Mouse (Mus musculus): ENCODE data around the gene Fgfr2. TPM values are rescaled to one million over a fixed set of nuclear protein-coding genes. Genes with fewer than 3 reads are reported as not detected.
A peak's percentile ranks its signal among the peaks of the same experiment; 100 is the strongest.

Gene Fgfr2
- polyA plus RNA-seq, 1 experiment from 2014 or later = 123 TPM

GRCm38 (mm10) chr7:132853361-132853760 is 269.8 kb downstream of the Fgfr2 start:
- Histone ChIP-seq H3K4me2 (replicated peaks) (no peak overlapping the region), H3K9ac (no peak overlapping the region), H3K4me3 (no peak overlapping the region), H3K27me3 (no peaks in the 10 kb centered on the region), H3K36me3 (peaks cover 23% of the 10 kb centered on the region), H3K4me1 (peaks cover 24% of the 10 kb centered on the region), H3K27ac (no peak overlapping the region), H3K9me3 (no peaks in the 10 kb centered on the region)
- ATAC-seq (ENCODE audit: low FRiP score, low read depth) = no peak
- 28% methylated on average over 6 of the region's 6 CpGs for WGBS

GRCm38 (mm10) chr7:132852173-132852844 is 270.8 kb downstream of the Fgfr2 start, which contains the start of gene Eef1akmt2:
TSS of gene Eef1akmt2 (minus strand) at chr7:132852673.
- Histone ChIP-seq H3K4me1 (peaks cover 24% of the 10 kb centered on the region), H3K27ac (peak within 1 kb of the TSS; percentile 96), H3K36me3 (peaks cover 33% of the 10 kb centered on the region), H3K4me3 (peak within 1 kb of the TSS; percentile 81), H3K9ac (peak within 1 kb of the TSS; percentile 93), H3K4me2 (replicated peaks) (peak within 1 kb of the TSS; percentile 69), H3K27me3 (no peaks in the 10 kb centered on the region), H3K9me3 (no peaks in the 10 kb centered on the region)
- under 1% methylated on average over 37 of the region's 37 CpGs for WGBS
- ATAC-seq (ENCODE audit: low FRiP score, low read depth) = peak; percentile 96

- Histone ChIP-seq H3K4me2 (replicated peaks) (no peak overlapping the region), H3K27ac (no peak overlapping the region), H3K4me1 (no peaks in the 10 kb centered on the region), H3K9me3 (no peaks in the 10 kb centered on the region), H3K36me3 (peaks cover 62% of the 10 kb centered on the region), H3K4me3 (no peak overlapping the region), H3K9ac (no peak overlapping the region), H3K27me3 (no peaks in the 10 kb centered on the region)
- ATAC-seq (ENCODE audit: low FRiP score, low read depth) = no peak
- 93% methylated on average over 3 of the region's 3 CpGs for WGBS
Observed at GRCm38 (mm10) chr7:132843152-132843551, 280.0 kb downstream of the Fgfr2 start.

DNA sequence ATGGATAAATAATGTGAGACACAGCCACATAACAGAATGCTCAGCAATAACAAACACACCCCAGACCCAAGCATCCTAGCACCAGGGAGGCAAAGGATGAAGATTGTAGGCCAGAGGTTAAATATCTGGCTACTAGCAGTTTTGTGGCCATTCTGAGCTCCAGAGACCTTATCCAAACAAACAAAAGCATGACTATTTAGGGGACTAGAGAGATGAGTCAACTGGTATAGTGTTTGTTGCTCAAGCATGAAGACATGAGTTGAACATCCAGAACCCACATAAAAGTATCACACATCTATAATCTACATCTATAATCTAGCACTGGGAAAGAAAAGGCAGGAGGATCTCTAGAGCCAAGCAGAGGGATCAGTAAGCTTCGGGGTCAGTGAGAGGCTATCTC is 280.7 kb downstream of the Fgfr2 start:
- Histone ChIP-seq H3K27ac (no peak overlapping the region), H3K4me1 (no peaks in the 10 kb centered on the region), H3K4me2 (replicated peaks) (no peak overlapping the region), H3K9ac (no peak overlapping the region), H3K27me3 (no peaks in the 10 kb centered on the region), H3K36me3 (peaks cover 56% of the 10 kb centered on the region), H3K4me3 (no peak overlapping the region), H3K9me3 (no peaks in the 10 kb centered on the region)
- ATAC-seq (ENCODE audit: low FRiP score, low read depth) = no peak
- WGBS = 96% methylated on average over 1 of the region's 1 CpGs

DNA sequence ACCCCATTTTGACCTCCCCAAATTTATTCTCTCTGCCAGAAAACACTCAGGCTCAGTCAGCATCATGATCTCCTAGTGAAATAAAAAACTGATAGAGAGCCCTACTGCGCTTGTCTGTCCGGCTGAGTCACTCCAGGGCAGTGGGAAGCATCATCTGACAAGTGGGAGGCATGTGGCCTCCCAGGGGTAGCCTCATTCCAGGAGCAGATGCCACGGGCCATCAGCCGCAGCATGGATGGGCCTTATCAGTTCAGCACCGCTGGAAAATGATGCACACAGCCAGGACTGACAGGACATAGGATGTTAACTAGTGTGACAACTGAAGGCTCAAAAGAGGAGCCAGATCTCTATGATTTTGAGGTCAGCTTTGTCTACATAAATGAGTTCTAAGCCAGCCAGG is 281.9 kb downstream of the Fgfr2 start:
- WGBS = 81% methylated on average over 5 of the region's 5 CpGs
- peaks cover 51% of the 10 kb centered on the region for H3K36me3 ChIP-seq
- ATAC-seq (ENCODE audit: low FRiP score, low read depth) = no peak
- no peak overlapping the region for H3K4me3 ChIP-seq
- H3K9ac ChIP-seq = no peak overlapping the region
- no peaks in the 10 kb centered on the region for H3K9me3 ChIP-seq
- no peak overlapping the region for H3K4me2 ChIP-seq (replicated peaks)
- no peak overlapping the region for H3K27ac ChIP-seq
- no peaks in the 10 kb centered on the region for H3K27me3 ChIP-seq
- no peaks in the 10 kb centered on the region for H3K4me1 ChIP-seq

- Histone ChIP-seq H3K4me3 (no peak overlapping the region), H3K36me3 (peaks cover 55% of the 10 kb centered on the region), H3K27ac (no peak overlapping the region), H3K4me1 (peaks cover 6% of the 10 kb centered on the region), H3K27me3 (no peaks in the 10 kb centered on the region), H3K9ac (no peak overlapping the region), H3K4me2 (replicated peaks) (no peak overlapping the region; the same call in 1 of the 2 replicates), H3K9me3 (no peaks in the 10 kb centered on the region)
- 21% methylated on average over 4 of the region's 4 CpGs for WGBS
- no peak for ATAC-seq (ENCODE audit: low FRiP score, low read depth)
Observed at GRCm38 (mm10) chr7:132830955-132831354, 292.2 kb downstream of the Fgfr2 start.

DNA sequence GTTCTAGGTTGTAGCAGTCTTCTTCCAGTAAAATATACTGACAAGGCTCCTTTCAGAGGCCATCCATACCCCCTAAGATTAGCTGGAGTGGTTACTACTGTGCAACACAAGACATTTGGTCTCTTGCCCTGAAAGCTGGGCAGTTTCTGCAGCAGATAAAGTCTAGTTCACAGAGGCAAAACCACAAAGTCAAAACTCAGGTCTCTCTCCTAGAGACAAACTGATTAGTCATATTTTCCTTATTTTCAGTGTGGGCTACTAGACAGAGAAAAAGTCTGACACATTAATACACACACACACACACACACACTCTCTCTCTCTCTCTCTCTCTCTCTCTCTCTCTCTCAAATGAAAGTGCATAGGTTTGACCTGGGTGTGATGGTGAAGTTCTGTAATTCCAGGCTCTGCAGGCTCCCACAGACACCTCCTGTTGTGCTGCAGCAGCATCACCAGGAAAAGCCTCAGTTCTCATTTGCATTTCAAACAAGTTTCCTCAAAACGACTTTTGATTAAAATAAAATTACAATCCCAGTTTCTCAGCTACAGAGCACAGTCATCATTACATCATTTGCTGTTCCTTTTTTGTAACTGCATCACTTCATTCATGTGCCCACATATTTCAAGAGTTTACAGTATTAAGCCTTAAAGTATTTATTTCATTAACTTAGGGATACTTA is 298.7 kb downstream of the Fgfr2 start:
- Histone ChIP-seq H3K9me3 (no peaks in the 10 kb centered on the region), H3K4me1 (no peaks in the 10 kb centered on the region), H3K9ac (no peak overlapping the region), H3K27me3 (no peaks in the 10 kb centered on the region), H3K4me3 (no peak overlapping the region), H3K27ac (no peak overlapping the region), H3K4me2 (replicated peaks) (no peak overlapping the region), H3K36me3 (peaks cover 35% of the 10 kb centered on the region)
- no peak for ATAC-seq (ENCODE audit: low FRiP score, low read depth)
- 9% methylated on average over 1 of the region's 1 CpGs for WGBS

DNA sequence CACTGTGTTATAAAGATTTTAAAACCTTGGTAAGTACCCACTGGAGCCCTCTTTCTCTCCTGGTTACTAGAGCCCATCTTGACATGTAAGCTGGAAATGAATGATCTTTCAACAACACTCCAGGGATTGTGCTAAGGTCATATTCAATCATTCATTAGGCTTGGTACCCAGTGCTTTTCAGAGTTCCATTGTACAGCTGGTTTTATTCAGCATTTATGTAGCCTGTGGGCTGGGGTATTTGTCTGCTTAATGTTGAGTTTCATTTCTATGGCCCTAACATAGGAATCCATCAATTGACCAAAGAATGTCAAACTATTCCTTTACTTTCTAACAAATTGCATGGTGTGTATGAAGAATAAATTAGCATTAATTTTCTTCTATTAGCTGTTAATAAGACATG is 299.3 kb downstream of the Fgfr2 start:
- H3K36me3 ChIP-seq = peaks cover 34% of the 10 kb centered on the region
- no peaks in the 10 kb centered on the region for H3K9me3 ChIP-seq
- H3K4me1 ChIP-seq = no peaks in the 10 kb centered on the region
- no peak overlapping the region for H3K4me2 ChIP-seq (replicated peaks)
- H3K27me3 ChIP-seq = no peaks in the 10 kb centered on the region
- ATAC-seq (ENCODE audit: low FRiP score, low read depth) = no peak
- H3K4me3 ChIP-seq = no peak overlapping the region
- H3K9ac ChIP-seq = no peak overlapping the region
- no peak overlapping the region for H3K27ac ChIP-seq

- Histone ChIP-seq H3K4me2 (replicated peaks) (no peak overlapping the region), H3K27me3 (no peaks in the 10 kb centered on the region), H3K9ac (no peak overlapping the region), H3K4me1 (peaks cover 9% of the 10 kb centered on the region), H3K27ac (no peak overlapping the region), H3K4me3 (no peak overlapping the region), H3K36me3 (peaks cover 12% of the 10 kb centered on the region), H3K9me3 (no peaks in the 10 kb centered on the region)
- 85% methylated on average over 3 of the region's 3 CpGs for WGBS
- no peak for ATAC-seq (ENCODE audit: low FRiP score, low read depth)
Observed at GRCm38 (mm10) chr7:132820692-132821091, 302.5 kb downstream of the Fgfr2 start.

GRCm38 (mm10) chr7:132817056-132817455 is 306.1 kb downstream of the Fgfr2 start:
- Histone ChIP-seq H3K4me1 (peaks cover 32% of the 10 kb centered on the region), H3K9ac (no peak overlapping the region), H3K27ac (no peak overlapping the region), H3K27me3 (no peaks in the 10 kb centered on the region), H3K4me2 (replicated peaks) (no peak overlapping the region), H3K4me3 (no peak overlapping the region), H3K36me3 (peaks cover 4% of the 10 kb centered on the region; the same call in 1 of the 2 replicates), H3K9me3 (no peaks in the 10 kb centered on the region)
- no peak for ATAC-seq (ENCODE audit: low FRiP score, low read depth)
- WGBS = 87% methylated on average over 6 of the region's 6 CpGs

DNA sequence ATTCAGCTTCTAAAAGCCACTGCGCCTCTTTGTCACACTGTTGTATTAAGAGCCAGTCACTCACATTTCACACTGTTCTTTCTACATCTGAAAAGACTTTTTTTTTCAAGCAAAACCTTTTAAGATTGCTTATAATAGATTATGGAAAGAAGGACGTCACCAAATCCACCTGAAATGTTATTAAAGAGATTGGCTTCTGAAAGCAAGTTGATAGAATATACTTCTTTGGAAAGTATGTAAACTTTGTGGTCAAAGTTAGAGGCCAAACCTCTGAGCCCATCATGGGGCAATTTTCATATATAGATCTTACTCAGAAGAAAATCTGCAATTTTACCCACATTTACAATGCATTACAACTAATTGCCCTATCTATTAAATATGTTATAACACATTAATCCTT is 306.6 kb downstream of the Fgfr2 start:
- Histone ChIP-seq H3K27me3 (no peaks in the 10 kb centered on the region), H3K36me3 (peaks cover 4% of the 10 kb centered on the region; the same call in 1 of the 2 replicates), H3K4me3 (no peak overlapping the region), H3K4me1 (peaks cover 37% of the 10 kb centered on the region), H3K27ac (no peak overlapping the region), H3K9ac (no peak overlapping the region), H3K4me2 (replicated peaks) (no peak overlapping the region), H3K9me3 (no peaks in the 10 kb centered on the region)
- 77% methylated on average over 2 of the region's 2 CpGs for WGBS
- no peak for ATAC-seq (ENCODE audit: low FRiP score, low read depth)

- no peaks in the 10 kb centered on the region for H3K27me3 ChIP-seq
- H3K36me3 ChIP-seq = no peaks in the 10 kb centered on the region
- 14% methylated on average over 5 of the region's 5 CpGs for WGBS
- peaks cover 52% of the 10 kb centered on the region for H3K4me1 ChIP-seq
- H3K9ac ChIP-seq = no peak overlapping the region
- H3K27ac ChIP-seq = no peak overlapping the region
- peak overlapping the region; percentile 22 for H3K4me2 ChIP-seq (replicated peaks)
- ATAC-seq (ENCODE audit: low FRiP score, low read depth) = no peak
- no peak overlapping the region for H3K4me3 ChIP-seq
- H3K9me3 ChIP-seq = no peaks in the 10 kb centered on the region
Observed at GRCm38 (mm10) chr7:132815081-132815480, 308.1 kb downstream of the Fgfr2 start.
